Mouse (Mus musculus) fat pad, adult 2 months (tissue): Measurements from ENCODE around the gene Gp1ba.

Source experiments
- DNase-seq: peaks from one replicate; pipeline ENCODE4 v3.0.0-alpha.2; 2011; ENCODE audit warnings: low read depth, low spot score; ENCODE audit errors: extremely low read depth

The Gp1ba gene

DNA sequence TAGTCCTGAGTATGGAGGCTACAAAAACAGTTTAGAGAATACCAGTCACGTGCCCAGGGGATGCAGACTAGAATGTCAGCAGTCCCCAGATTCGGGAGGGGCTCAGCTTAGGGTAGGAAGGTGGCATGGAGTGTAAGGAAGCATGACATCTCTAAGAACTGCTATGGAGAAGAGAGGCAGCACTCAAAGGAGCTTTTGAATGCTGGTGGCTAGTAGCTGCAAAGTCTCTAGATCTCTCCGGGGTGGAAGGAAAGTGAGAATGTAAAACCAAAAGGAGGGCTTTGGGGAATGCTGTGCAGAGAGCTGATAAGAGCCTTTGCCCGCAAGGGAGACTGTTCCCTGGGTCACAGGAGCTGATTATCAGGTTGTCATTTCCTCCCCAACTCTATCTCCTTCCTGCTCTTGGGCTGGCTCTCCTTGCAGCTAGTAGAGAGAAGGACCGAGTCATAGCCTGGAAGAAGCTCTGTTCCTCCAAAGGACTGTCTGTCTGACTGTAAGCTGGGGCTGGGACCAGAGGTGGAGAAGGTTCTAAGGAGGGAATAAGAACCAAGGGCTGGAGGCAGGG lies at the start of gene Gp1ba:
Gene Gp1ba, plus strand, starts transcription at position 409 of the 565 bp plus-strand sequence.
- DNase-seq, result no peak

DNA sequence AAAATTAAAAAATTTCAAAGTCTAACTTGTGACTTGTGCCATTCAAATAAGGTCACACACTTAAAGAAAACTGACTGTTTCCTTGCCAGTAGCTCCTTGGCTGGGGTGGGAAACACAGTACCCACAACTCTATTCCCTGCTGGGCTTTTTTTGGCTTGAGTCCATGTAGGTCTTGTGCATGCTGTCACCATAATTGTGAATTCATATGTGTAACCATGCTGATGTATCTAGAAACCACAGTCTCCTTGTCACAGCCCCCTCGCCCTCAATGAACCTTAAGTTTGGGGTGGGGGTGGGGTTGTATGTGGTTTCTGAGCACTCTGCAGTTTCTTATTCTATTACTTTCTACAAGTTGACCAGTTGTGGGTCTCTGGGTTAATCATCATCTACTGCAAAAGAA lies 47.2 kb upstream of the Gp1ba start:
- DNase-seq, result no peak

DNA sequence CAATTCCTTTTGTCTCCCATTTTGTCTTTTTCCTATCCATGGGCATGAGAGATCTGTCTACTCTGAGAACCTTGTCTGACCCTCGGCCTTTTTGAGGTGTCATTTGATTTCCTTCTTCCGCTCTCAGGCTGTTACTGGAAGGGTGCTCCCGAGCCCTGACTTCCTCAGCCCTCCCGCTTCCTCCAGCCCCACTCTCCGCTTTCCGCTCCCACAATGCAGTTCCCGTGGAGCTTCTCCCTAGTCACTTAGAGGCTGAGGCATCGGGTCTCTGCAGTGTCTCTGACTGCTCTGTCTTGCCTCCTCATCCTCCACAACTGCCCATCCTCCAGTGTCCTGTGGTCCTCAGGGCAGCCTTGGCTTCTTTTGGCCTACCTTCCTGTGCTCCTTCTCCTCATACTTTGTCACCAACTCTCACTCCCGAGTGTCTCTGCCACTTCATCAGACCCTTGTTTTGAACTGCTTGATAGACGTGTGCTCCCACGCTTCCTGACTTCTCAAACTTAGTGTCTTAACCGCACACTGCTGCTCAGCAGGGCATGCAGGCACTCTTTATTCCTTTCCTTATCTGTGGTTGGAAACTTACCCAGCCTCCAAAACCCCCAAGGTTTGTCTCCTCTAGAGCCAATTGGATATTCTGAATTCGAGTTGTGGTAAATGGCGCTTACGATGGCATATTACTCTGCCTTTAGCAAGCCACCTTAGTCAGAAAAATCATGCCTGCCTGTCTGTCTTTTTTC lies 44.5 kb upstream of the Gp1ba start:
- no peak for DNase-seq

DNA sequence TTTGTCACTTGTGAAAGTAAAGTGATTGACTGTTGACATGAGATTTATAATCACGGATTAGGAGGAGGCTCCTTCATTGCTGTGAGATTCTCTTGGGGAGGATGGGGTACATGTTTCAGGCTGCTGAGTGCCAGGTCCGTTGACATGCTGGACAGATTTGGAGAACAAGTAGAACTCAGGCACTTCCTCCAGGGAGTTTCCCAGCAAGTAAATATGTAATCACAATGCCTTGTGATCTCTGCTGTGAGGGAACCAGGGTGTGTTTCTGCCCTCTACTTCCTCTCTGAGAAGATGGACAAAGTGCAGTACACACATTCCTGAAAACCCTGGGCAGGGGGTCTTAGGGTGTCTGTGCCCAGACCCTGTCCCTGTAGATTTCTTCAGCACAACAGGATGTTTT lies 43.3 kb upstream of the Gp1ba start:
- no peak for DNase-seq

DNA sequence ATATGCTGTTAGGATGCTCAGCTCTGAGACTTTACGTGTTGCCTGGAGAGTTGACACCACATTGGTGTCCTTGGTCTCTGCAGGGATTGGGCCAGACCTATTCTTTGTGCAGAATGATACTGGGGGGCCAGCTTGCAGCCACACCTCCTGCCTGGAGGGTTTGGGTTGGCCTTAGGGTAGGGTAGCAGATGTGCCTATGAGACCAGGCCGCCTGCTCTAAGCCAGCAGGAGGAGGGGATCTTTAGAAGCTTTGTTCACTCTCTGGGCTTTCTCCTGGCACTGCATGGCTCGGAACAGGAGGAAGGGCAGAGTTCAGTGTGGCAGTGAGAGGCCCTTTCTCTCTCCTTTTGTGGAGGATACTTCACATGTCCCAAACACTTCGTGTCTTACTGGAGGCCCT lies 42.8 kb upstream of the Gp1ba start:
- DNase-seq, result no peak

DNA sequence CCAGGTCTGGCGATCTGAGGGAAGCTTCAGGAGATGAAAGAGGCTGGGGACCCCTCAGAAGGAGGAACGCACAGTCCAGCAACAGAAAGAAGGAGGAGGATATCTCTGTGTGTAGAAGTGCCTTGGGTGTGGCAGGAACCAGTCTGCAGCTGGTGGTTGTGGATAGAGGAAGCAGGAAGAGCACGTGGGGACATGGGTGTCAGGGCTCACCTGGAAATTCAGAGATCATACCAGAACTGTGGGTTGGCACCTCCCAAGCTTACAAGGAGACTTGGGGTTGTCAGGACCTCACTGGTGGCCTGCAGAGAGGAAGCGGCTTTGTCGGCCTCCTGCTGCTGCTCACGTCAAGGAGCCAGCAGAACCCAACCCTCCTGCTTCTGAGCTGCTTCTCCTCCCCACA lies 41.6 kb upstream of the Gp1ba start:
- DNase-seq, result no peak

DNA sequence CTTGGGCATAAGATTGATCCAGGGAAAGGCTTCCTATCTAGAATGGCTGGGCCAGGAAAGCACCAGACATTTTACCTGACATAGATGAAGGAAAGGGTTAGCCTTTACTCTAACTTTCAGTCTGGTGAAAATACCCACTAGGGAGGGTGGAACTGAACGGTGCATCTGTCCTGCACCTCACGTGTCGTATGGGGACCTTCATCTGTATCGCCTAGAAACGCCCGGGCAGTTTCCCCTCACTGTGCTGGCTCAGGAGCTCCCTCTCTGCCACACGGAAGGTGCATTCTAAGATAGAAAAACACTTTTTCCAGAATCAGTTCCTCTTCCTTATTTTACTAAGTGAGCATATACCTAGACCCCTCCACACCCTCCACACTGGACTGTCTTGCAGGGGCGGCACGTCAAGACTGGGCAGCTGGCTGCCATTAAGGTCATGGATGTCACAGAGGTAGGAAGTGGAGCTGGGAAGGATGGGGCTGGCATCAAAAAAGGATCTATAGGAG lies 40.4 kb upstream of the Gp1ba start:
- no peak for DNase-seq

DNA sequence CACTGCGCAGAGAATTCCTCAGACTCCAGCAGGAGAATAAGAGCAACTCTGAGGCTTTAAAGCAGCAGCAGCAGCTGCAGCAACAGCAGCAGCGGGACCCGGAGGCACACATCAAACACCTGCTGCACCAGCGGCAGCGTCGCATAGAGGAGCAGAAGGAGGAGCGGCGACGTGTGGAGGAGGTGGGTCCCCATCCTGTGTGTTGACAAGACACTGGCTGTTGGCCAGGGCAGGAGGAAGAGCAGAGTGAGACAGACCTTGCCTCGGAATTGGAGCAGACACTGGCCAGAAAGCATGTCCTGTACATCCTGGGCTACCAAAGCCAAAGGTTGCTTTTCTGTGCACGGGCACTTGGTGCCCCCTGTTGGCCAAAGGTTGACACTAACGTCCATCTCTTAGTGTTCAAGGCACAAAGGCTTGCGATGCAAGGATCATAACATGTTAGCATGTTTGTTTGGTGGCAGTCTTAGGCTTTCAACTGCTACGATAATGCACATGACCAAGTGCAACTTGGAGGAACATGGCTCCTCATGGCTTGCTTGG lies 33.8 kb upstream of the Gp1ba start:
- DNase-seq, result no peak

DNA sequence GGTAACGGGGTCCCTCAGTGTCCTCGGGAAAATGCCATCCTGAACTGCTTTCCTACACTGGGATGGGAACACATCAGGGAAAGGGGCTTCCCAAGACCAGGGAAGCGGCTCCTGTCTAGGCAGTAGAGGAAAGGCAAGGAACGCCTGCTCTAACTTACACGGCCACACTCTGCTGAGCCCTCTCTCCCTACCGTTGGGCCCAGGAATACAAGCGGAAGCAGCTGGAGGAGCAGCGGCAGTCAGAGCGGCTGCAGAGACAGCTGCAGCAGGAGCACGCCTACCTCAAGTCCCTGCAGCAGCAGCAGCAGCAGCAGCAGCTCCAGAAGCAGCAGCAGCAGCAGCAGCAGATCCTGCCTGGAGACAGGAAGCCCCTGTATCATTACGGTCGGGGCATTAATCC lies 32.2 kb upstream of the Gp1ba start:
- no peak for DNase-seq

DNA sequence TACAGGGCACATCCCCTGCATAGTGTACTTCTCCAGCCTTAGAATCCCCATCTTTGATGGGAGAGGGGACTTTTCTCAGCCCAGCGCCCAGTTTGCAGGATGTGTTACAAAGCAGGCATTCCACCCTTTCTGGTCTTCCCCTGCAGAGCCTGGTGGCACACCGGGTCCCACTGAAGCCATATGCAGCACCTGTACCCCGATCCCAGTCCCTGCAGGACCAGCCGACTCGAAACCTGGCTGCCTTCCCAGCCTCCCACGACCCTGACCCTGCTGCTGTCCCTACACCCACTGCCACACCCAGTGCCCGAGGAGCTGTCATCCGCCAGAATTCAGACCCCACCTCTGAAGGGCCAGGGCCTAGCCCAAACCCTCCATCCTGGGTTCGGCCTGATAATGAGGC lies 31.3 kb upstream of the Gp1ba start:
- DNase-seq, result no peak

DNA sequence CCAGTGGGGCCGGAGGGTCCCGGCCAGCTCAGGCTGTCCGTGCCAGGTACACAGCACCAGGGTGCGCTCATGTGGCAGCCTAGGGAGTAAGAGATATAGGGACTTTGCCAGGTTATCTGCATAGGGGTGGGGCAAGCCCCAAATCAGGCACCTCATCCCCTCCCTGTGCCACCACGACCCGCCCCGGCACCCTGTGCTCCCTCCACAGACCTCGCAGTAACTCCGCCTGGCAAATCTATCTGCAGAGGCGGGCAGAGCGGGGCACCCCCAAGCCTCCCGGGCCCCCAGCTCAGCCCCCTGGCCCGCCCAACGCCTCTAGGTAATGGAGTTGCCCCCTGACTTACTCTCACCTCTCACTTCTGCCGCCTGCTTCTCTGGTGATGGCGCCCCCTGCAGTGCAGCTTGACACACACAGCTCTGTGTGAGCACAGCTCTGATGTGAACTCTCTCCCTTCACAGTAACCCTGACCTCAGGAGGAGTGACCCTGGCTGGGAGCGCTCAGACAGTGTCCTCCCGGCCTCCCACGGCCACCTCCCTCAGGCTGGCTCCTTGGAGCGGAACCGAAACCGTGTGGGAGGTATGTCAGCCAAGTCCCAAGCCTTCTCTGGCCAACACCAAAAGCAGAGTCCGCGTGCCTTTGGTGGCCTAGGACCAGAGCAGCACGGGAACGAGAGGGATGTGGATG lies 30.4 kb upstream of the Gp1ba start:
- no peak for DNase-seq

DNA sequence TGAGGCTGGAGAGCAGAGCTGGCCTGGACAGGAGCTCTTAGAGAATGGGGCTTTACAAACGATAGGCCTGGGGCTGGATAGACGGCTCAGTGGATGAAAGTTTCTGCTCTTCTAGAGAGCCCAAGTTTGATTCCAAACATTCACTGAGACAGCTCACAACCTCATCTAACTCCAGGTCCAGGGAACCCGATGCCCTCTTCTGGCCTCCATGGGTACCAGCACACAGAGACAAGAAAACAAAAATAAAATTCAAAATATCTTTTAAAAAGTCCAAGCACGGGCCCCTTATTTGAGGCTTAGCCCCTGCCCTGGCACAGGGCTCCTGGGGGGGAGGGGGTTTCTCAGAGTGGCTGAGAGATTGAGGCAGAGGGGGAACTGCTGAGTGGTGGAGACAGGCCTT lies 28.2 kb upstream of the Gp1ba start:
- DNase-seq, result no peak

DNA sequence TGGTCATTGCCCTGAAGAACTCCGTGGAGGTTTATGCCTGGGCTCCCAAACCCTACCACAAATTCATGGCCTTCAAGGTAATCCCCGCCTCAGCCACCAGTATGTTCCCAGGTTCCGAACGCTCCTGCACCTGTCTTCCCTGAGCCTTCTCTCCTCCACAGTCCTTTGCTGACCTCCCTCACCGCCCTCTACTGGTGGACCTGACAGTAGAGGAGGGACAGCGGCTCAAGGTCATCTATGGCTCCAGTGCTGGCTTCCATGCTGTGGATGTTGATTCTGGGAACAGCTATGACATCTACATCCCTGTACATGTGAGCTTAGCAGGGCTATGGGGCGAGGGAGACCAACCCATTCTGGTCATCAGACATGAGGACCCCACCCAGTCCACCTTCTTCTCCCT lies 26.4 kb upstream of the Gp1ba start:
- DNase-seq, result no peak

DNA sequence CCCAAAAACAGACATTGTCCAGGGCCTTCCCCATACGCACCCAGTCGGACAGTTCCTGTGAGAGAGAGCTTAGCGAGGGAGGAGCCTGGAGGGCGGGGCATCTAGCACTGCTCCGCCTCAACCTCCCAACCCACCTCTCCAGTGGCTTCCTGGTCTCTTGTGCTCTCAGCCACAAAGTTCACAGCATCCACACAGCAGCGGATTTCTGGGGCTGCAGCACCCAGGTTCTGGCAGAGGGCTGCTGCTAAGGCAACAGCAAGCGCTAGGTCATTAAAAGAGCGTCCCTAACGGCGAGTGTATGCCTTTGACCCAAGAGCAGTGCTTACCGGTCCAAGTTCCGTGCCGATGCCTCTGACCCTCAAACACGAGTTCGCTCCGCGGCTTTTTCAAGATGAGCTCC lies 23.8 kb upstream of the Gp1ba start:
- DNase-seq, result no peak

DNA sequence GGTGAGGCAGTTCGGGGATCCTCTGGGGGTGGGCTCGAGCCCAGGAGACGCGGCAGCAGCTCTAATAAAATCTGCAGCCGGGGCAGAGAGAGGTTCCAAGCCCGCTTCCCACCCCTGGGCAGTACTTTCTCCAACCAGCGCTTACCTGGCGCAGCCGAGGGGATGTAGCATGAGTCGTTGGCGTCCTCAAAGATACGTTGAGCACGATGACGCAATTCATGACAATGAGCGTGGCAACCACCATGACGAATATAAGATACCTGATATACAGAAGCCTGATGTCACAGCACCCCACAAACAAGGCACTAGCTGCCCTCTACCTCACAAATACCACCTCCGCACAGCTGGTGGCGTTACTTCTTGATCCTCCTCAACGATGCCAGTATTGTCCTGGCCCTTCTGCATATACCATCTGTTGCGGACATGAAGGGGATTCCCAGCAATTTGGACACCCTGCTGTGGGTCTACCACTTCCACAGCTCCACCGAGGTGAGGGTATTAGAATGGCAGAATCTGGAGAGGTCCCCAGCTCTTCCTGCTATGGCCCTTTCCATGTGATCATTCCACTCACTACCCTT lies 23.3 kb upstream of the Gp1ba start, which contains the start of gene 4930544D05Rik:
Gene 4930544D05Rik, plus strand, starts transcription at position 333 of the 578 bp plus-strand sequence.
- no peak for DNase-seq

DNA sequence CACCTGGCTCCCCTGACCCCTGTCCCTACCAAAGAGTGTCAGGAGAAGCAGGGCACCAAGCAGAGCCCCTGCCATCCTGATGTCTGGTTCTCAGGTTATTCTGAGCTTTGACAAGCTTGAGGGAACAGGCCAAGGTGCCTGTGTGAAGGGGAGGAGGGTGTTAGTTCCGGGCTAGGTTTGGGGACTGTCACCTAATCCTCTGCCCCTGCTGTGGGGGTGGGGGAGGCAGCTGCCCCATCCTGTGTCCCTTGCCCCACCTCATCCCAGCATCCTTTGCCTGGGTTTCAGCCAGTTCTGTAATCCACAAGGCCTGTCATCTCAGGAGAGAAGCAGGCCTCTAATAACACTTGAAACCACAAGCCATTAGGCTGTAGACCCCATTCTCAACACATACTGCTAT lies 19.8 kb upstream of the Gp1ba start, which contains the start of gene Chrne:
Gene Chrne, minus strand, starts transcription at position 116 of the 400 bp plus-strand sequence.
- no peak for DNase-seq

DNA sequence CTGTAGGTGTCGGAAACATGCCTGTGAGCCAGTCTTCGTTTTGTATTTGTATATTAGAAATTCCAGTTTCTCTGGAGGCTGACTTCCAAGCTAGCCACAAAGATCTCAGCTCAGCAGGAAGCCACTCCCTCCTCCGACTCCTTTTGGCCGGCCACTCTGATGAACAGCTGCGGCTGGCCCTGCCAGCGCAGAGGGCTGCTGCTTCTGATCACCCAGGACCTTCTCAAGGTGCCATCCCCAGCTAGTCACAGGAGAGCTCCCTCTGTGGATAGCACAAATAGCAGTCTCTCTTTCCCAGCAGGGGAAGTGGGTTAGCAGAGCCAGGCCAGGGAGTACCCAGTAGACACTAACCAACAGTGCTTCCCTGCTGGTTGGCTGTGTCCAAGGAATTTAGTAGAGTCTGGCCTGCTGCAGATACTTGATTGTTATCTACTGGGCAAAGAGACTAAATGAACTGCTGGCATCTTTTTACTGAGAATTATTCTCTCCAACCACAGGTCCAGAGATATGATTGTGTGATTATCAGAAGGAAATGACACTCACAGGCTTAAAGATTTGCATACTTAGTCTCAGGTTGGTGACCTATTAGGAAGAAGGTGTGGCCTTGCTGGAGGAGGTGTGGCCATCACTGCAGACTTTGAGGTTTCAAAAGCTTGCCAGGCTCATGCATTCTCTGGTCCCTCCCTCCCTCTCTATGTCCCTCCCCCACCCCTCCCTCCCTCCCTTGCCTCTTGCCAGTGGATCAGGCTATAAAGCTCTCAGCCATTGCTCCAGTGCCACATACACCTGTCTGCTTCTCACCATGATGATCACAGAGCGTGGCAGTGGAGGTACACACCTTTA lies 16.7 kb upstream of the Gp1ba start:
- no peak for DNase-seq

DNA sequence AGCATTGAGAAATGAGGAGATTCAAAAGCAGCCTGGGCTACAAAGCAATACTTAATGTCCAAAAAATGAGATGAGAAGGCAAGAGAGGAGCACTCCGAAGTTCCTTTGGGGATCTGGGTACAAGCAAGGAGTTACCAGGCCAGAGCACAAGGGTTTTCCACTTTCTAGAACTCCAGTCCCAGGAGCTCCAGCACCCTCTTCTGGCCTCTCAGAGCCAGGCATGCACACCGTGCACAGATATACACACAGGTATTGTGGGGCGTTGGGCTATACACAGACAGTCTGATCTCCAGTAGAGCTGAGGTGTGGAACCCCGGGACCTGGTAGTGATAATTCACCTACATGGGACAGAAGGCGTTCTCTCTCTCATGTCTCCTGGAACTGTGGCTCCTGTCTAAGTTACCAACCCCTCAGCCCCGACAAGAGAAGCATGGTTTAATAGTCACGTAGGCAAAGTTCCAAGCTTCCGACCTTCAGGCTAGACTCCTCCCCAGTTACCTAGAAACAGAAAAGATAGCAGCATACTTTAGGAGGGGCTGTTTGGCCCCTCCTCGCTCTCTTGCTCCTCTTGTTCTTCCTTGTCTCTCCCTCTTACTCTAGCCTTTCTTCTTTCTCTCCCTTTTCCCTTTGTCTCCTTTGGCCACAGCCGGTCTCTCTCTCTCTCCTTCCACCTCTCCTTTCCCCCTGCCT lies 15.7 kb upstream of the Gp1ba start:
- no peak for DNase-seq

DNA sequence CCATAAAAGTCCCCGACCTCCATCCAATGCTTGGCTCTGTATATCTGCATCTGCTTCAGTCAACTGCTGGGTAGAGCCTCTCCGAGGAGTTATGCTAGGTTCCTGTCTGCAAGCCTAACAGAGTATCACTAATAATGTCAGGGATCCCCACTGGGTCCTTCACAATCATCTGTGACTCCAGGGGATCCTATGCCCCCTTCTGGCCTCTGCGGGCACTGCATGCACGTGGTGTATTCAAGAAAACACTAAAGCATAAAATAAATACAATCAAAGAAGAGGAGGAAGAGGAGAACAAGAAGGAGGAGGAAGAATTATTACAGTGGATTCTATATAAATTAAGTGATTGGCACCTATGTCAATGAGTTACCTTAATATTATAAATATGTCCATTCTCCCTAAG lies 13.4 kb upstream of the Gp1ba start:
- DNase-seq, result no peak

DNA sequence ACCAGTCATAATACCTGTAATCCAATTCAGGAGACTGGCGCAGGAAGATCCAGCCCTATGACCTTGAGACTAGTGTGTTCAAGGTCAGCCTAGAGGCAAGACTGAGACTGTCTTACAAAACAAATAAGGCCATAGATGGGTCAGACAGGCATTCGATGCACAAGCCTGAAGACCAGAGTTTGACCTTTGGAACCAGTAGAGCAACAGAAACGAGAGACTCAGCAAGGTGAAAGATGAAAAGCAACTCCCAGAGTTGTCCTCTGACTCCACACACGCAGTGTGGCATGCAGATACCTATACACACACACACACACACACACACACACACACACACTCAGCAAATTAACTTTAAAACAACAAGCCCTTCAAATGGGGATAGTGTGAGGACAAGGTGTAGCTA lies 12.0 kb upstream of the Gp1ba start:
- DNase-seq, result no peak
